Mouse (Mus musculus): ENCODE measurements around the gene Abi3. TPM values are rescaled to one million over a fixed set of nuclear protein-coding genes. Genes with fewer than 3 reads are reported as not detected.

The Abi3 gene
- total and polyA plus RNA-seq, 3 experiments, result 7.9 to 23.2 (median 11.4) TPM

- no peak for DNase-seq
- Histone ChIP-seq H3K36me3 (ENCODE audit: control insufficient read depth, insufficient read depth, low read length) (peaks cover 6% of the 10 kb centered on the region; the same call in 1 of the 2 replicates), H3K27ac (no peak overlapping the region), H3K79me2 (replicated peaks; ENCODE audit: control insufficient read depth, insufficient read depth, low read length) (no peaks in the 10 kb centered on the region), H3K4me3 (no peak overlapping the region), H3K4me1 (ENCODE audit: control insufficient read depth, insufficient read depth, low read length) (peaks cover 35% of the 10 kb centered on the region), H3K9ac (ENCODE audit: low read depth, low read length) (no peak overlapping the region), H3K27me3 (ENCODE audit: control insufficient read depth, insufficient read depth, low read length) (no peaks in the 10 kb centered on the region)
- TF ChIP-seq POLR2A (IDR thresholded peaks at IDR 0.05; ENCODE audit: insufficient read depth, low read depth, low read length) (no peak), CTCF (IDR thresholded peaks at IDR 0.05) (peak; percentile 30)
- 43% methylated on average over 15 of the region's 15 CpGs for WGBS
- intact Hi-C loops (cut with DNase I), result no loop called here
Observed at GRCm38 (mm10) chr11:95831641-95832040, 10.6 kb downstream of the Abi3 start.

- peak in 1 of 2 experiments; percentile 47 for DNase-seq
- 50% methylated on average over 10 of the region's 10 CpGs for WGBS
- no peaks in the 10 kb centered on the region for H3K27me3 ChIP-seq (ENCODE audit: control insufficient read depth, insufficient read depth, low read length)
- peaks cover 6% of the 10 kb centered on the region; the same call in 1 of the 2 replicates for H3K36me3 ChIP-seq (ENCODE audit: control insufficient read depth, insufficient read depth, low read length)
- TF ChIP-seq POLR2A (IDR thresholded peaks at IDR 0.05; ENCODE audit: insufficient read depth, low read depth, low read length) (peak; percentile 41; the same call in 1 of the 2 replicates), EP300 (IDR thresholded peaks at IDR 0.05; ENCODE audit: insufficient read depth, low read depth, low read length) (no peak), CTCF (IDR thresholded peaks at IDR 0.05) (no peak)
- no peak overlapping the region; the same call in 1 of the 2 replicates for H3K27ac ChIP-seq
- peak overlapping the region; percentile 13; the same call in 1 of the 2 replicates for H3K4me3 ChIP-seq
- H3K9ac ChIP-seq (ENCODE audit: low read depth, low read length), result peak overlapping the region; percentile 43
- no peaks in the 10 kb centered on the region for H3K79me2 ChIP-seq (replicated peaks; ENCODE audit: control insufficient read depth, insufficient read depth, low read length)
- H3K4me1 ChIP-seq (ENCODE audit: control insufficient read depth, insufficient read depth, low read length), result peaks cover 31% of the 10 kb centered on the region
- intact Hi-C loops (cut with DNase I), result no loop called here
Observed at GRCm38 (mm10) chr11:95831276-95831619, 11.0 kb downstream of the Abi3 start.

- Histone ChIP-seq H3K36me3 (ENCODE audit: control insufficient read depth, insufficient read depth, low read length) (peaks cover 3% of the 10 kb centered on the region; the same call in 1 of the 2 replicates), H3K27me3 (ENCODE audit: control insufficient read depth, insufficient read depth, low read length) (no peaks in the 10 kb centered on the region), H3K27ac (no peak overlapping the region), H3K9ac (ENCODE audit: low read depth, low read length) (peak overlapping the region; percentile 43), H3K4me3 (peak overlapping the region; percentile 13; the same call in 1 of the 2 replicates), H3K79me2 (replicated peaks; ENCODE audit: control insufficient read depth, insufficient read depth, low read length) (no peaks in the 10 kb centered on the region), H3K4me1 (ENCODE audit: control insufficient read depth, insufficient read depth, low read length) (peaks cover 26% of the 10 kb centered on the region)
- peak in 1 of 2 experiments; percentile 51 for DNase-seq
- intact Hi-C loops (cut with DNase I), result no loop called here
- no peak for TF ChIP-seq CTCF (IDR thresholded peaks at IDR 0.05)
- 0 out of 2 replicates have a peak, but pooled peaks have one; percentile 8 for TF ChIP-seq EP300 (IDR thresholded peaks at IDR 0.05; ENCODE audit: insufficient read depth, low read depth, low read length)
- 46% methylated on average over 80 of the region's 80 CpGs for WGBS
Observed at GRCm38 (mm10) chr11:95830411-95831275, 11.6 kb downstream of the Abi3 start.

GRCm38 (mm10) chr11:95829526-95830050 is 12.7 kb downstream of the Abi3 start:
- no peak overlapping the region for H3K27ac ChIP-seq
- 57% methylated on average over 4 of the region's 4 CpGs for WGBS
- H3K9ac ChIP-seq (ENCODE audit: low read depth, low read length), result no peak overlapping the region
- H3K36me3 ChIP-seq (ENCODE audit: control insufficient read depth, insufficient read depth, low read length), result no peaks in the 10 kb centered on the region
- no peak for DNase-seq
- no peaks in the 10 kb centered on the region for H3K79me2 ChIP-seq (replicated peaks; ENCODE audit: control insufficient read depth, insufficient read depth, low read length)
- peaks cover 20% of the 10 kb centered on the region for H3K4me1 ChIP-seq (ENCODE audit: control insufficient read depth, insufficient read depth, low read length)
- intact Hi-C loops (cut with DNase I), result loop anchor here (2.0 kb wide), 1 partner anchor 59 kb away; no protein-coding TSS in a partner anchor
- H3K27me3 ChIP-seq (ENCODE audit: control insufficient read depth, insufficient read depth, low read length), result no peaks in the 10 kb centered on the region
- no peak for TF ChIP-seq POLR2A (IDR thresholded peaks at IDR 0.05; ENCODE audit: insufficient read depth, low read depth, low read length)
- no peak for TF ChIP-seq CTCF (IDR thresholded peaks at IDR 0.05)
- H3K4me3 ChIP-seq, result no peak overlapping the region

- Histone ChIP-seq H3K4me1 (ENCODE audit: control insufficient read depth, insufficient read depth, low read length) (peaks cover 16% of the 10 kb centered on the region), H3K27ac (peak overlapping the region; percentile 45), H3K79me2 (replicated peaks; ENCODE audit: control insufficient read depth, insufficient read depth, low read length) (no peaks in the 10 kb centered on the region), H3K36me3 (ENCODE audit: control insufficient read depth, insufficient read depth, low read length) (no peaks in the 10 kb centered on the region), H3K27me3 (ENCODE audit: control insufficient read depth, insufficient read depth, low read length) (no peaks in the 10 kb centered on the region), H3K9ac (ENCODE audit: low read depth, low read length) (no peak overlapping the region), H3K4me3 (no peak overlapping the region)
- 61% methylated on average over 11 of the region's 11 CpGs for WGBS
- 0 out of 2 replicates have a peak, but pooled peaks have one; percentile 34 for TF ChIP-seq POLR2A (IDR thresholded peaks at IDR 0.05; ENCODE audit: insufficient read depth, low read depth, low read length)
- TF ChIP-seq EP300 (IDR thresholded peaks at IDR 0.05; ENCODE audit: insufficient read depth, low read depth, low read length), result no peak
- intact Hi-C loops (cut with DNase I), result loop anchor here (2.0 kb wide), 1 partner anchor 58 kb away; no protein-coding TSS in a partner anchor
- DNase-seq, result no peak
Observed at GRCm38 (mm10) chr11:95828181-95828964, 13.9 kb downstream of the Abi3 start.

Data from heart, adult 2 months (tissue).